Mouse (Mus musculus) limb, embryonic 14.5 days (tissue): ENCODE results near the gene Loxl1. TPM values are rescaled to one million over a fixed set of nuclear protein-coding genes. Genes with fewer than 3 reads are reported as not detected.
A peak's percentile ranks its signal among the peaks of the same experiment; 100 is the strongest.

Experiments used
- ATAC-seq: fragments of 200-750 bp; cut with Nextera tagmentation; 2 replicates; pipeline ENCODE4 v1.8.0; 2017; ENCODE audit warnings: low read depth, moderate number of reproducible peaks, moderate TSS enrichment; ENCODE audit not compliant: low FRiP score
- DNase-seq: peaks from one replicate; pipeline ENCODE4 v3.0.0-alpha.2; 2015; ENCODE audit warnings: low spot score
- H3K27ac ChIP-seq: fragments of 300-500 bp; sonication (generic); replicated peaks from 2 replicates; pipeline ENCODE4 v1.5.1; 2014; ENCODE audit warnings: low read depth, mild to moderate bottlenecking, low read length, moderate library complexity, mixed read lengths
- H3K27me3 ChIP-seq: fragments of 300-500 bp; sonication (generic); 2 replicates; pipeline ENCODE4 v1.6.1; 2014; ENCODE audit warnings: low read length, mixed read lengths; ENCODE audit not compliant: control insufficient read depth, insufficient read depth
- H3K36me3 ChIP-seq: fragments of 300-500 bp; sonication (generic); 2 replicates; pipeline ENCODE4 v1.6.1; 2014; ENCODE audit warnings: mild to moderate bottlenecking, low read length, moderate library complexity, mixed read lengths; ENCODE audit not compliant: control insufficient read depth, insufficient read depth
- H3K4me1 ChIP-seq: fragments of 300-500 bp; sonication (generic); 2 replicates; pipeline ENCODE4 v1.6.1; 2014; ENCODE audit warnings: antibody characterized with exemption, low read length, mixed read lengths; ENCODE audit not compliant: control insufficient read depth, insufficient read depth
- H3K4me2 ChIP-seq: fragments of 300-500 bp; sonication (generic); replicated peaks from 2 replicates; pipeline ENCODE4 v1.6.1; 2014; ENCODE audit warnings: low read depth, mild to moderate bottlenecking, low read length, moderate library complexity; ENCODE audit not compliant: severe bottlenecking
- H3K4me3 ChIP-seq: fragments of 300-500 bp; sonication (generic); replicated peaks from 2 replicates; pipeline ENCODE4 v1.5.1; 2014; ENCODE audit warnings: low read length
- H3K9ac ChIP-seq: fragments of 300-500 bp; sonication (generic); 2 replicates; pipeline ENCODE4 v1.6.1; 2014; ENCODE audit warnings: mild to moderate bottlenecking, low read depth, low read length, moderate library complexity; ENCODE audit not compliant: severe bottlenecking
- H3K9me3 ChIP-seq: fragments of 300-500 bp; sonication (generic); 2 replicates; pipeline ENCODE4 v1.6.1; 2016; ENCODE audit warnings: low read length; ENCODE audit not compliant: control insufficient read depth
- POLR2A ChIP-seq: fragments of 200-500 bp; IDR thresholded peaks from 2 replicates; pipeline ENCODE4 v1.8.0; 2012; ENCODE audit warnings: inconsistent platforms, mild to moderate bottlenecking, moderate library complexity, borderline replicate concordance; ENCODE audit not compliant: insufficient read depth, insufficient read length; ENCODE audit errors: extremely low read depth
- WGBS: fragments of 180-500 bp; shearing (Covaris S2); extraction: QIAGEN DNeasy Blood & Tissue Kit; methylation state at CpG from one replicate; pipeline ENCODE4 v1.1.7; 2014; 5-methylcytosine and 5-hydroxymethylcytosine counted together
- polyA plus RNA-seq, 2 experiments: library from polyadenylated mRNA; depleted of rRNA in 1 of 2; stranded (reverse) in 1 of 2; unstranded in 1 of 2; fragments of >200 nt; fragmentation: Nextera tagmentation in 1 of 2; extraction: Ambion mirVana in 1 of 2; gene quantifications; 2 replicates each; pipeline versions ENCODE4 v1.2.1 to v1.2.3; 2012 to 2014

The Loxl1 gene
- polyA plus RNA-seq, 2 experiments = 80.7 to 86.6 TPM

DNA sequence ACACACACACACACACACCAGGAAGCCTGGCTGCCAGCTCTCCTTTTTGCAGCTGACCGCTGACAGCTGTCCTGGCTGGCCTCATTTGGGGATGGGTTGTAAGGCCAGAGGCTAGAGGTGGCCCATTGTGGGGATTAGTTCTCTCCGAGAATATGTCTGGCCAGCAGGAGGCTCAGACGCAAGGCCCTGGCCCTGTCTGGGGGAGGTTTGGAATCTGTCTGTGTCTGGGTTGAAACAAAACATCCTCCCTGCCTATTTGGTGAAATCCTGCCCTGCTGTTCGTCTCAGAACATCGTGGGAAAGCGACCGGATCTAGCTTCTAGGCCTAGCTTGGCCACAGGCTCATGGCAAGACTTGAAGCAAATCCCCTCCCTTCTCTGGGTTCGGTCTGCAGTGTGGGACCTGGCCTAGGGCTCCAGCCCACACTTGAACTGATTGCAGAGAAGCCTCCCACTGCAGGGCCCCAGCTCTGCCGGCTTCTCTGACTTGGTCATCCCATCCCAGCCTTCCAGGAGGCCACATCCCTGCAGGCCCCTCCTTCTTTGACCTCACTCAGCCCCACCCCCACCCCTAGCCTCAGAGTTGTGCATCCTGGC, 17.1 kb downstream of the Loxl1 start:
- ATAC-seq = peak; percentile 45; the same call in 1 of the 2 replicates
- 33% methylated on average over 9 of the region's 9 CpGs for WGBS
- peak; percentile 27 for DNase-seq
- TF ChIP-seq POLR2A = no peak
- no peaks in the 10 kb centered on the region for H3K27me3 ChIP-seq
- H3K27ac ChIP-seq = 0 out of 2 replicates have a peak overlapping the region, but pooled peaks have one; percentile 33
- peaks cover 31% of the 10 kb centered on the region for H3K36me3 ChIP-seq
- H3K9me3 ChIP-seq = no peaks in the 10 kb centered on the region
- H3K9ac ChIP-seq = no peak overlapping the region
- H3K4me3 ChIP-seq = no peak overlapping the region
- peaks cover 30% of the 10 kb centered on the region for H3K4me1 ChIP-seq
- H3K4me2 ChIP-seq = no peak overlapping the region

DNA sequence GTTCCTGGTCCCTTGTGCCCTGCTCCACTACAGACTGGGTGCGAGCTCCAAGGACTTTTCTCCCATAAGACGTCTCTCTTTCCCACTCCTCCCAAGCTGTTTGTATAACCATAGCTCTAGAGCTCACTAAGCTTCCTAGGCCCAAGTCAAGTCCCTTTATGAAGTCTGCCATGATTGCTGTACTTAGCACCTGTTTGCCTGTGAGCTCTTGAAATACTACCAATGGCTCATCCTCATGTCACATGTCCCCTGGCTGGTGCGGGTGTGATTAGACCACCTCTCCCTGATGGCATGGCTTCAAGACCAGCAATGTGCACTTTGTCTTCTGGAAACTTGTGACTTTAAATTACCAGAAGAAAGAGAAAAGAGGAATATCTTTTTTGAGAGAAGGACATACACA, 17.6 kb downstream of the Loxl1 start:
- ATAC-seq (no peak), DNase-seq (no peak)
- peaks cover 36% of the 10 kb centered on the region for H3K36me3 ChIP-seq
- no peak overlapping the region for H3K9ac ChIP-seq
- 82% methylated on average over 3 of the region's 3 CpGs for WGBS
- peaks cover 30% of the 10 kb centered on the region for H3K4me1 ChIP-seq
- no peak for TF ChIP-seq POLR2A
- H3K4me2 ChIP-seq = no peak overlapping the region
- no peak overlapping the region for H3K4me3 ChIP-seq
- no peaks in the 10 kb centered on the region for H3K9me3 ChIP-seq
- H3K27ac ChIP-seq = no peak overlapping the region
- no peaks in the 10 kb centered on the region for H3K27me3 ChIP-seq

- ATAC-seq (no peak), DNase-seq (no peak)
- TF ChIP-seq POLR2A = no peak
- H3K4me3 ChIP-seq = no peak overlapping the region
- H3K27me3 ChIP-seq = no peaks in the 10 kb centered on the region
- H3K9ac ChIP-seq = no peak overlapping the region
- H3K27ac ChIP-seq = no peak overlapping the region
- H3K9me3 ChIP-seq = no peaks in the 10 kb centered on the region
- H3K36me3 ChIP-seq = peaks cover 43% of the 10 kb centered on the region
- H3K4me1 ChIP-seq = peaks cover 23% of the 10 kb centered on the region
- H3K4me2 ChIP-seq = no peak overlapping the region
- WGBS = 62% methylated on average over 7 of the region's 7 CpGs
Measured at GRCm38 (mm10) chr9:58294527-58294926, 18.5 kb downstream of the Loxl1 start.

GRCm38 (mm10) chr9:58289901-58290300, 23.1 kb downstream of the Loxl1 start:
- no peaks in the 10 kb centered on the region for H3K9me3 ChIP-seq
- no peak overlapping the region for H3K27ac ChIP-seq
- no peak for TF ChIP-seq POLR2A
- DNase-seq = no peak
- H3K27me3 ChIP-seq = no peaks in the 10 kb centered on the region
- WGBS = 45% methylated on average over 2 of the region's 2 CpGs
- H3K9ac ChIP-seq = no peak overlapping the region
- peaks cover 62% of the 10 kb centered on the region for H3K36me3 ChIP-seq
- no peak overlapping the region for H3K4me3 ChIP-seq
- H3K4me1 ChIP-seq = no peaks in the 10 kb centered on the region
- ATAC-seq = no peak
- no peak overlapping the region for H3K4me2 ChIP-seq

- ATAC-seq (no peak), DNase-seq (no peak)
- no peaks in the 10 kb centered on the region for H3K9me3 ChIP-seq
- no peak overlapping the region for H3K4me3 ChIP-seq
- no peak overlapping the region for H3K9ac ChIP-seq
- H3K27me3 ChIP-seq = no peaks in the 10 kb centered on the region
- TF ChIP-seq POLR2A = no peak
- no peak overlapping the region for H3K27ac ChIP-seq
- peaks cover 58% of the 10 kb centered on the region for H3K36me3 ChIP-seq
- 50% methylated on average over 1 of the region's 1 CpGs for WGBS
- no peaks in the 10 kb centered on the region for H3K4me1 ChIP-seq
- no peak overlapping the region for H3K4me2 ChIP-seq
Measured at GRCm38 (mm10) chr9:58289090-58289489, 23.9 kb downstream of the Loxl1 start.
